Mouse (Mus musculus): ENCODE data around the gene Tceanc.

DNA sequence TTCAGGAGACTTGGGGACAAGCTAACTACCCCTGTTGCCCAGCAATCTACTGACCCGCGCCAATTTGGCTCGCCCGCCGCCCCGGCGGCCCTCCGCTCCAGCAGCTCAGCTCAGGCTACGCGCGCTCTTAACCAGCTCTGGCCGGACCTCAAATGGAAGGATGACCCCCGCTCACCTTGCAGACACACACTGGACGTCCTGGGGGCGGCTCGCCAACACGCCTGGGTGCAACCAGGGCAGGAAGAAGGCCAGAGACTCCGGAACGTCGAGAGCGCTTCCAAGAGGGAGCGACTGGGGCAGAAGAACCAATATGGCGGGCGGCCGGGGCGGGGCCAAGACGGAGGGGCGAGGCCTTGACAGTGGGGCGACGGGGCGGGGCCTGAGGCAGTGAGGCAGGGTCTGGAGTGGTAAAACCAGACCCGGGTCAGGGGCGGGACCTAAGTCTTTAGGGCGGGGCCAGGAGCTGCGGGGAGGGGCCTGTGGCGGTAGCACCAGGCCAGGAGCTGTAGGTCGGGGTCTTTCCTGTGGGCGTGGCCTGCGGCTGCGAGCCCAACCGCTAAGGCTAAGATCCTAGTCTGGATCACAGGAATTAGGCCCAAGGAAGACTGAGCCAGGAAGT, 38.9 kb downstream of the Tceanc start, which contains the start of gene Rab9:
- TF ChIP-seq CTCF (IDR thresholded peaks at IDR 0.05; ENCODE audit: borderline replicate concordance, extremely low read depth, insufficient read depth, insufficient read length) (no peak), POLR2A (IDR thresholded peaks at IDR 0.05; ENCODE audit: borderline replicate concordance, extremely low read depth, insufficient read depth, insufficient read length, poor library complexity, severe bottlenecking) (0 out of 2 replicates have a peak, but pooled peaks have one; percentile 6)
